Mouse (Mus musculus): Measurements from ENCODE around the gene Slc5a10.

Gene Slc5a10

DNA sequence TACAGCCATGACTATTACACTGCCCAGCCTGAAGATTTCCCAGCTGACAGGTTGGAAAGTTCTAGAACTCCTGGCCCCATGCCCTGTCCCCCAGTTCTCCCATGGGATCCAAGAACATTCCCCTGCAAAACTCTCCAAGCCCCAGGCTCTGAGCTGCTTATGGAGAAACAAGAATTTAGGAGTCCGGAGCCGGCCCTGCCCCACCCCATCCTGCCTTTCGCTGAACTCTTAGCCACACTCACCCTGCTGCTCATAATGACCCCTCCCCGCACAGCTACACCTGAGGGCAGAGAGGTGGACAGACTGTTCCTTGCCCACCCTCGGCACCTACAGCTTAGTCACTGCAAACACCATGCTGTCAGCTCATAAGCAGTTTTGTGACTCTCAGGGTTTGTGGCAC lies 52.8 kb downstream of the Slc5a10 start:
- no peak for DNase-seq (ENCODE audit: low spot score)

GRCm38 (mm10) chr11:61667248-61667647 lies 53.4 kb downstream of the Slc5a10 start:
- DNase-seq (ENCODE audit: low spot score): no peak

- DNase-seq (ENCODE audit: low spot score): peak; percentile 69
These were observed 54.4 kb downstream of the Slc5a10 start for GRCm38 (mm10) chr11:61665991-61666799.

DNA sequence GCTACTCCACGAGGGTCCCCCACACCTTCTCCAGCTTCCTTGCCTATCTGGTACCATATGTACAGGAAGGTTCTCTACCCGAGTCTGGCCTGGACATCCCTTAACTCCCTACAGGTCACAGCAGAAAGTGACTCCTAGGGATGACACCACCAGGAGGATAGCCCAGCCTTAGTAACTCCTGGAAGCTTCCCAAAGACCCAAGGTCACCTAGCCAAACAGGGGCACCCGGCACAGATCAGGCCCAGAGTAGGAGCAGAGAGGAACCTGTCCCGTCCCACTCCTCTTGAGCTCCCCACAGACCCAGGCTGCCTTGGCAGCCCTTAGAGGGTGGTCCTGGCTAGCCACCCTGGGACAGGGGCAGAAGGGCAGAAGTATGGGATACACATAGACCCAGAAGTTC lies 55.2 kb downstream of the Slc5a10 start:
- DNase-seq (ENCODE audit: low spot score): no peak

DNA sequence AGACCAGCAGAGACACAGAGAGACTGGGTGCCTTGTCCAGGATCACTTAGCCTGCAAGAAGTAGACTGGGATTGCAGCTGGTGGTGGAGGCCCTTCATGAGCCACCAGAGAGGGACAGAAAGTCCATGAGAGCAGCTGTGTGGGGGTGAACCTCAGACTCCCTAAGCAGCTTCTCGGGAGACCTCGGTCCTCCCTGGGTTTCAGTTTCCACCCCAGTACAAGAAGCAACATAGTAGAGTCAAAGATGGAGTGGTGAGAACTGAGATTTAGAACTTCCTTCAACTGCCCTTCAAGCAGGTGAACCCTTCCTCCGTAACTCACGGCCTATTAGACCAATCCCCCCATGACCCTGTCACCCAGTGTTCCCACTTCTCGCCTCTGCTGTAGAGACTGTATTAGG lies 58.4 kb downstream of the Slc5a10 start:
- DNase-seq (ENCODE audit: low spot score): no peak

- DNase-seq (ENCODE audit: low spot score): no peak
These were observed 59.7 kb downstream of the Slc5a10 start for GRCm38 (mm10) chr11:61660806-61661392.

GRCm38 (mm10) chr11:61660001-61660400 lies 60.6 kb downstream of the Slc5a10 start:
- DNase-seq (ENCODE audit: low spot score): no peak

GRCm38 (mm10) chr11:61659011-61659858 lies 61.4 kb downstream of the Slc5a10 start:
- DNase-seq (ENCODE audit: low spot score): no peak

GRCm38 (mm10) chr11:61658360-61658922 lies 62.2 kb downstream of the Slc5a10 start:
- no peak for DNase-seq (ENCODE audit: low spot score)

- no peak for DNase-seq (ENCODE audit: low spot score)
These were observed 63.2 kb downstream of the Slc5a10 start for GRCm38 (mm10) chr11:61657432-61657831.

GRCm38 (mm10) chr11:61656148-61656850 lies 64.3 kb downstream of the Slc5a10 start:
- no peak for DNase-seq (ENCODE audit: low spot score)

- no peak for DNase-seq (ENCODE audit: low spot score)
These were observed 65.0 kb downstream of the Slc5a10 start for GRCm38 (mm10) chr11:61655649-61656048.

GRCm38 (mm10) chr11:61654786-61655311 lies 65.8 kb downstream of the Slc5a10 start:
- no peak for DNase-seq (ENCODE audit: low spot score)

DNA sequence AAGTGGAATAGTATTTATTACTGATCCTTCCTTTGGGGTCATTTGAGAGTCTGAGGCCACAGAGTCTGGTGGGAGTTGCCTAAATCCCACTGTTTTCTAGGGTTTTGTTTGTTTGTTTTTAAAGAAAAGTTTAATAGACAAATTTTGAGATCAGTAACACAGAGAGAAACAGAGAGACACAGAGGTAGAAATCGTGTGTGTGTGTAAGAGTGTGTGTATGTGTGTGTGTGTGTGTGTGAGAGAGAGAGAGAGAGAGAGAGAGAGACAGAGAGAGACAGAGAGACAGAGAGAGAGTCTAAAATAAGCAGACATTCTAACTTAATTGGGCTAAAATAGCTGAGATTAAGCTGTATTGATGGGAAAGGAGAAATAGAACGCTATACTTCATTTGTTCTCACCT lies 67.1 kb downstream of the Slc5a10 start:
- no peak for DNase-seq (ENCODE audit: low spot score)

GRCm38 (mm10) chr11:61652686-61653447 lies 67.8 kb downstream of the Slc5a10 start, which contains the start of gene Grap:
Gene Grap, plus strand, starts transcription at chr11:61653265.
- DNase-seq (ENCODE audit: low spot score): no peak

DNA sequence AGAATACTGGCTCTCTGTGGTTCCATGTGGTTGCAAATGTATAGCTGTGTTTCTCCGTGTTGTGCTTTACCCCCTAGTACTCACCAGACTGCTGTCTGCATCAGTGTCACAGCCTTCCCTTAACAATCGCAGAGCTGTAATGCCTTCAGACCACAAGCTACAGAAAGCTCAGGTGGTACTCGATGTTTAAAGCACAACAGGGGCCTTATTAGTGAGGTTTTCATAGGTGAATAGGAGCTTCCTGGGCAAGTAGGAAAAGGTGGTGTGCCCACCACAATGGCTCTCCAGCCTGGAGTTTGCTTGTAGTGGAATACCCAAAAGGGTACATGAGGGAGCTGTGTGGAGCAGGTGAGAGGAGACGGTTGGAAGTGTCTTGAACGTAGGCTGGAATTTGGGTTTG lies 68.4 kb downstream of the Slc5a10 start:
- no peak for DNase-seq (ENCODE audit: low spot score)

GRCm38 (mm10) chr11:61650470-61651265 lies 70.0 kb downstream of the Slc5a10 start:
- no peak for DNase-seq (ENCODE audit: low spot score)

- DNase-seq (ENCODE audit: low spot score): no peak
These were observed 71.0 kb downstream of the Slc5a10 start for GRCm38 (mm10) chr11:61649626-61650025.

DNA sequence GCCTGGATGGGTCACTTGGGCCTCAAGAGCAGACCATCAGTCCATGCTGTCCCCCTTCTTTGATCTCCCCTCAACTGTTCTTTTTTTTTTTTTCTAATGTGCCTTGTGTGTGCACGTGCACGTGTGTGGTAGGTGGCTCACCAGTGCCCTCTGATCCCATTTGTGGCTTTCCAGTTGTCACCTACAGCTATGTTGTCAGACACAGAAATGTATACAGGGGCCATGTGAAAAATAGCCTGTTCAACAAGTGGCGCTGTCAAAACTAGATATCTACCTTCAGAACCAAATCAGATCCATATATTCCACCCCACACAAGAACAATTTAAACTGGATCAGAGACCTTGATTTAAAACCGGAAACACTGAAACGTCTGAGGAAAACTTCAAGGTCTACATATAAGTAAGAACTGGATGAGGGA lies 71.5 kb downstream of the Slc5a10 start:
- no peak for DNase-seq (ENCODE audit: low spot score)

- no peak for DNase-seq (ENCODE audit: low spot score)
These were observed 71.9 kb downstream of the Slc5a10 start for GRCm38 (mm10) chr11:61648749-61649115.

All from embryo, embryonic 10 days (tissue).